Mouse (Mus musculus) neutrophil, adult 5-6 weeks (primary cell): ENCODE measurements around the gene Ddx42. TPM values are rescaled to one million over a fixed set of nuclear protein-coding genes. Genes with fewer than 3 reads are reported as not detected.

Experiments used
- ATAC-seq: fragments of 151-379, 151-347 bp; 2 replicates; pipeline ENCODE4 v1.8.0; 2017; ENCODE audit warnings: mild to moderate bottlenecking, moderate TSS enrichment; ENCODE audit not compliant: insufficient number of reproducible peaks, poor library complexity, low FRiP score, severe bottlenecking; ENCODE audit errors: extremely low read depth
- total RNA-seq: library from RNA; stranded (forward); fragments of 200-1000 nt; gene quantifications from 2 replicates; pipeline ENCODE4 v1.2.3, GENCODE M21; 2017

Ddx42 gene
- total RNA-seq, 1 experiment from 2014 or later, result 126 TPM

DNA sequence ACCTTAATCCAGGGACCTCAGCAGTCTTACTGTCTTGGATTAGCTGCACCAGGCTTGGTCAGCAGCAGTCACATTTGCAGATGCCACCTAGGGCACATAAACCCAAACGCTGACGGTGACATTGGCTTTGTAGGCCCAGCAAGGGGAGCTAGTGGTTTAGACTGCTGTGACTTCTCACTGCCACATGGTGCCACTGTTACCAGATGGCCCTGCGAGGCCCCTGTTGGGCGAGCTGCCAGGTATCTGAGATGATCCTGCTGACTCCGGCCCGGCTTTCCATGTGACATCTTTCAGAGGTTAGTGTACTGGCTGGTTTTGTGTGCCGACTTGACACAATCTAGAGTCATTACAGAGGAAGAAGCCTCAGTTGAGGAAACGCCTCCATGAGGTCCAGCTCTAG is 72.6 kb downstream of the Ddx42 start:
- ATAC-seq, result peak; percentile 46; the same call in 1 of the 2 replicates

DNA sequence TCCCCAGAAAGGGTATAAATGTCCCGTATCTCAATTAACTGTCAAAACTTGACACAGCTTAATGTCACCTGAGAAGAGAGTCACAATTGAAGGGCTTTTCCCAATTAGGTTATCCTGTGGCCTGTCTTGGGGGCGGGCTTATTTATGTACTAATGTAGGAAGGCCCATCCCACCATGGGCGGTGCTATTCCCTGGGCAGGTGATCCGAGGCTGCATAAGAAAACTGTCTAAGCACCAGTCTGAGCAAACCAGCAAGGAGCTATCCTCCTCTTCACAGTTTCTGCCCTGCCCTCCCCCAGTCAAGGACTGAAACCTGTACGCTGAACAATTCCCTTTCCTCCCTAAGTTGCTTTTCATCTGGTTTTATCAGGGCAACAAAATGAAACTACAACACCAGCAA is 73.7 kb downstream of the Ddx42 start:
- no peak for ATAC-seq

- ATAC-seq, result no peak
Measured at GRCm38 (mm10) chr11:106291861-106292260, 75.1 kb downstream of the Ddx42 start.

Other genes with a start within 250 kb of the Ddx42 start
- gene Ace, start 249.0 kb upstream of the Ddx42 start, total RNA-seq, result 5.2 and 7.4 TPM in 2 replicates
- not detected in 2 replicates for gene Ace3, start 222.3 kb upstream of the Ddx42 start, total RNA-seq
- 0.47 and 1.4 TPM in 2 replicates for gene Kcnh6, start 208.8 kb upstream of the Ddx42 start, total RNA-seq
- gene Dcaf7, start 180.1 kb upstream of the Ddx42 start, total RNA-seq, result 46.9 and 48.4 TPM in 2 replicates
- gene Taco1, start 150.9 kb upstream of the Ddx42 start, total RNA-seq, result 9.8 and 12.0 TPM in 2 replicates
- 223 and 224 TPM in 2 replicates for gene Map3k3, start 132.3 kb upstream of the Ddx42 start, total RNA-seq
- gene Gm10840, start 56.1 kb upstream of the Ddx42 start, total RNA-seq, result 2.4 and 4.1 TPM in 2 replicates
- gene Limd2, start 56.1 kb upstream of the Ddx42 start, total RNA-seq, result 145 and 154 TPM in 2 replicates
- 34.6 and 36.5 TPM in 2 replicates for gene Strada, start 14.8 kb upstream of the Ddx42 start, total RNA-seq
- 109 and 118 TPM in 2 replicates for gene Ccdc47, start 582 bp upstream of the Ddx42 start, total RNA-seq
- gene Ftsj3, start 39.2 kb downstream of the Ddx42 start, total RNA-seq, result 60.0 and 63.8 TPM in 2 replicates
- 53.5 and 58.3 TPM in 2 replicates for gene Psmc5, start 39.2 kb downstream of the Ddx42 start, total RNA-seq
- gene Smarcd2, start 56.0 kb downstream of the Ddx42 start, total RNA-seq, result 241 and 253 TPM in 2 replicates
- not detected in 2 replicates for gene Tcam1, start 59.7 kb downstream of the Ddx42 start, total RNA-seq
- gene Gh, start 84.9 kb downstream of the Ddx42 start, total RNA-seq, result 0.70 and 2.7 TPM in 2 replicates
- 904 and 938 TPM in 2 replicates for gene Cd79b, start 97.8 kb downstream of the Ddx42 start, total RNA-seq
- gene Scn4a, start 136.4 kb downstream of the Ddx42 start, total RNA-seq, result 5.9 and 8.0 TPM in 2 replicates
- not detected in 2 replicates for gene Prr29, start 148.5 kb downstream of the Ddx42 start, total RNA-seq
- 114 and 128 TPM in 2 replicates for gene Icam2, start 171.1 kb downstream of the Ddx42 start, total RNA-seq